Mouse (Mus musculus) testis, adult 2 months (tissue): ENCODE measurements at regions not wholly inside any gene's neighbourhood (a gene's known extent, or its start where the extent isn't known, plus 50 kb on each side); places are given as distances from the start of the nearest gene placed in this dataset.
"Not testable (repeated sequence)": the region's sequence is repeated elsewhere in the genome, so short reads cannot be mapped to it uniquely, and the experiment has no call there.

Experiments
- CTCF ChIP-seq: fragments of 200-500 bp; IDR thresholded peaks from 2 replicates; pipeline ENCODE4 v1.5.1; 2012; ENCODE audit warnings: low read depth, mild to moderate bottlenecking, inconsistent platforms, low read length, moderate library complexity; ENCODE audit not compliant: control insufficient read depth, insufficient read depth, insufficient replicate concordance
- POLR2A ChIP-seq: fragments of 200-500 bp; IDR thresholded peaks from 2 replicates; pipeline ENCODE4 v1.6.1; 2012; ENCODE audit warnings: low read depth, mild to moderate bottlenecking, inconsistent platforms, low read length, moderate library complexity; ENCODE audit not compliant: control insufficient read depth

DNA sequence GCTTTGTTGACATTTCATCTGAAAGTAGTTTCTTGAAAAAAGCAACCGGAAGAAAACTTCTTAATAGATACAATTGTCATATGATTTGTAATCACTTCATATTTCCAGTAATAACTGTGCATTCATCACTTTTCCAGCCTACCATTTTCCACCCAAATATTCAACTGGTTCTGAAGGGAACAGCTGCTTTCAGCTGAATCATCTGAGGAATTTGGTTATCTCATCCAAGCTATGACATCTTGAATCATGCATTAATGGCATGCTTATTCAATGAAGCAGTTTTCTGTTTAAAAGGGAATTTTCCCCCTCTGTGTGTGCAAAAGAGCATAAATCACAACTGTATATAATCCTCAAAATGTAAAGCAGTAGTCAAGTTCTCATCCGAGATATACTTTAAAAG is 97.2 kb upstream of the Cdk6 start:
- not testable (repeated sequence) for TF ChIP-seq CTCF, POLR2A
